Mouse (Mus musculus) kidney, postnatal 10 days (tissue): ENCODE results near the gene Mxi1.
A peak's percentile ranks its signal among the peaks of the same experiment; 100 is the strongest.

Source experiments
- DNase-seq: peaks from one replicate; pipeline ENCODE4 v3.0.0; 2021; ENCODE audit warnings: mixed read lengths

The Mxi1 gene

GRCm38 (mm10) chr19:53402741-53403432, 92.6 kb downstream of the Mxi1 start:
- no peak for DNase-seq

- DNase-seq, result no peak
Measured at GRCm38 (mm10) chr19:53404219-53404836, 94.0 kb downstream of the Mxi1 start.

GRCm38 (mm10) chr19:53404837-53405356, 94.6 kb downstream of the Mxi1 start:
- no peak for DNase-seq

- no peak for DNase-seq
Measured at GRCm38 (mm10) chr19:53405810-53406209, 95.5 kb downstream of the Mxi1 start.

GRCm38 (mm10) chr19:53407350-53407749, 97.0 kb downstream of the Mxi1 start:
- no peak for DNase-seq

GRCm38 (mm10) chr19:53408398-53408797, 98.1 kb downstream of the Mxi1 start:
- no peak for DNase-seq

GRCm38 (mm10) chr19:53409663-53410307, 99.5 kb downstream of the Mxi1 start:
- DNase-seq, result no peak

GRCm38 (mm10) chr19:53412149-53412848, 102.0 kb downstream of the Mxi1 start:
- DNase-seq, result no peak

GRCm38 (mm10) chr19:53413617-53414380, 103.5 kb downstream of the Mxi1 start:
- no peak for DNase-seq

- no peak for DNase-seq
Measured at GRCm38 (mm10) chr19:53414650-53415049, 104.3 kb downstream of the Mxi1 start.

GRCm38 (mm10) chr19:53415198-53415597, 104.9 kb downstream of the Mxi1 start:
- DNase-seq, result no peak

- DNase-seq, result peak; percentile 74
Measured at GRCm38 (mm10) chr19:53419834-53420233, 109.5 kb downstream of the Mxi1 start.

- DNase-seq, result peak; percentile 84
Measured at GRCm38 (mm10) chr19:53420924-53421582, 110.7 kb downstream of the Mxi1 start.

GRCm38 (mm10) chr19:53421583-53422188, 111.4 kb downstream of the Mxi1 start:
- DNase-seq, result no peak

- no peak for DNase-seq
Measured at GRCm38 (mm10) chr19:53422358-53423308, 112.3 kb downstream of the Mxi1 start.

GRCm38 (mm10) chr19:53423341-53423753, 113.0 kb downstream of the Mxi1 start:
- DNase-seq, result peak; percentile 28

- DNase-seq, result no peak
Measured at GRCm38 (mm10) chr19:53423816-53424465, 113.6 kb downstream of the Mxi1 start.

- DNase-seq, result peak; percentile 74
Measured at GRCm38 (mm10) chr19:53424629-53425028, 114.3 kb downstream of the Mxi1 start.
